Mouse (Mus musculus): Measurements from ENCODE around the gene Kcnj6.
"Not testable (repeated sequence)": the region's sequence is repeated elsewhere in the genome, so short reads cannot be mapped to it uniquely, and the experiment has no call there.

Gene Kcnj6

DNA sequence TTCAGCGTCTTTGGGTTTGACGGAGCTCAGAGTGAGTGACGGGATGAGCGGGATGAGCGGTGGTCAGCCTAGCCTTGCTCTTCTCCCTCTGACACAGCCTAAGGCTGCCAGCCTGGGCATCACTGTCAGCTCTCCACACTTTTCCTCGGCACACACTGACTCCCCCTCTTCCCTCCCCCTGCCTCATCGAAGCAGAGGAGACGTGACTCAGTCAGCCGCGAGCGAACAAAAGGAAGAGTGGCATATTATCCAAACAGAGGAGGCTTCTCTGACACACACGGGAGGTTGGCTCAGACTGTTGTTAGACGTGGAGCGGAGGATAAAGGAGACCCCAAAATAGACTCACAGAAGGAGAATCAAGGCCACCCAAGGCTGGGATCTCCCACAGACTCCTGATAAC lies 147.1 kb downstream of the Kcnj6 start:
- DNase-seq (ENCODE audit: low spot score): no peak

DNA sequence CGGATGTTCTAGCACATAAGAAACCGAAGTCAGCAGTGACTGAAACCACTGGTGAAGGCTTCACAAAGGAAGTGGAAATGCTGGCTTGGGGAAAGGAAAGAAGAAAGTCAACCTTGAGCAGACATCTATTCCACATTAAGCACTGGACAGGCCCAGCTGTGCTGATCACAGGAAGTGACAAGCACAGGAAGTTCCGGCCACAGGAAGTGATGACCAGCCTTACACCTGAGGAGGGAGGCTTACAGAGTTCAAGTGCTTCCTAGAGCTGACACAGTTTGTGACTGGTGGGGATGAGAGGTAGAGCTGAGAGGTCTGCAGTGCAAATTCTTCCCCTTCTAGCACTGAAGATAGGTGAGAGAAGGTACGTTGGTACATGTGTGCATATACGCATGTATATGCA lies 151.5 kb downstream of the Kcnj6 start:
- no peak for DNase-seq (ENCODE audit: low spot score)

DNA sequence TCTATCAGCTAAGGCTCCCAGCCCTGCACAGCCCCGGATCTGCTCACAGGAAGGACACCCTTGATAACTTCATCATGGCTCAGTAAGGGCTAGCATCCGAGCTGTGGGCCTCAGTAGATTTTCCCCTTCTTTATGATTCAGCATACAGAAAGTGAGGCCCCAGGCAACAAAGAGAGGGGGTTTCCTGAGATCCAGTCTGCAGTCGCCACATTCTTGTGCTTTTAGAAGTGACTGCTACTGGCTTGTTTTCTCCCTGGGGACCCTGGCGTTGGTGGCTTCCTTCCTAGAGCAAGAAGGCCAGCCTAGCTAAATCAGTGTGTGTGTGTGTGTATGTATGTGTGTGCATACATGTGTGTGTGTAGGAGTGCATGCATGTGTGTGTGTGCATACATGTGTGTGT lies 152.7 kb downstream of the Kcnj6 start:
- no peak for DNase-seq (ENCODE audit: low spot score)

DNA sequence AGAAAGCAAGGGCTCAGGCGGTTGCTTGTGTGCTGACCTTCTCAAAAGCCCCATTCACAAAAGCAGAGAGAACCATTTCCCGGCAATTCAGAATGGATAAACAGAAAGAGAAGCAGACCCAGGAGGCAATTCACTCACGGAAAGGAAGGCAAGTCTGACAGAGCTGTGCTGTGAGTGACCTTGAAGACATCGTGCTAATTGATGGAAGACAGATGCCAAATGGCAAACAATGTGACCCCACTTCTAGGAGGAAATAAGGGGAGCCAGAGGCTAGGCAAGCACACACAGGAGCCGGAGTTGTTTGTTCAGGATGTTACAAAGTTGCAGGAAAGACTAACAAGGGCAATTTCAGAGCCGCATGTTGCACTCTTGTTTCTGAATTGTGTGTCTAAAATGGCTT lies 158.1 kb downstream of the Kcnj6 start:
- no peak for DNase-seq (ENCODE audit: low spot score)

DNA sequence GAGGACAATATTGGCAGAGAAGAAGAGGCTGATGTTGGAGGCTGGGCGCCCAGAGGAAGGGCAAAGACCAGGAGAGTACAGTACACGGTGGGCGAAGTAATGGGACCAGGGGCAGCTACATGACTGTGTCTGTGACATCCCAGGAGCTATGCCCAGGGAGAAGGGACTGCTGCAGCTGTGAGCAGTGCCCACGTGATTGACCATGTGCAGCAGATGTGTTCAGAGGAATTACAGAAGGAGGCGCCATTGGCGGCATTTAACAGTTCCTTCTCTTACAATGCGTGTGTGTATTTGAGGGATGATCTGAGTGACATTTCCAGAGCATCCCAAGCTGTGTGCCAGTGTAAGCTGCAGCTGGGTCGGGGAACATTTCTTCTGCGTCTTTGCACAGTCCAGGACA lies 159.6 kb downstream of the Kcnj6 start:
- no peak for DNase-seq (ENCODE audit: low spot score)

DNA sequence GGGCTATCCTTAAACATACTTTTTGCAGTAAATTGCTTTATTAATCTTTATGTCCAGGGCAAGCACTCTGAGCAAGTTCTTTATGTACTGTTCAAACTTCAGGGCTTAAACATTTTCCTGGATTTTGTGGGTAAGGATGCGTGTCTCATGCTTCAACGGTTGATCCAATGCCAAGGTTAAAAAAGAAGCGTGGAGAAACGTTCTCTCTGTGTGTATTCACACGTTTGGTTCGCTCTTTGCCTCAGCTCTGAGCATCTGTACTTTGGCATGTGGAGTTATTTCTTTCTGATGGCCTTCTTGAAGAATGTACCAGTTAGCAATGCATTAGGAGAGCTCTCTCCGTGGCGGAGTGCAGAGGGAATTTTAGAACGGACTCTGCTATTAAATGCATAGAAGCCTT lies 163.0 kb downstream of the Kcnj6 start:
- no peak for DNase-seq (ENCODE audit: low spot score)

DNA sequence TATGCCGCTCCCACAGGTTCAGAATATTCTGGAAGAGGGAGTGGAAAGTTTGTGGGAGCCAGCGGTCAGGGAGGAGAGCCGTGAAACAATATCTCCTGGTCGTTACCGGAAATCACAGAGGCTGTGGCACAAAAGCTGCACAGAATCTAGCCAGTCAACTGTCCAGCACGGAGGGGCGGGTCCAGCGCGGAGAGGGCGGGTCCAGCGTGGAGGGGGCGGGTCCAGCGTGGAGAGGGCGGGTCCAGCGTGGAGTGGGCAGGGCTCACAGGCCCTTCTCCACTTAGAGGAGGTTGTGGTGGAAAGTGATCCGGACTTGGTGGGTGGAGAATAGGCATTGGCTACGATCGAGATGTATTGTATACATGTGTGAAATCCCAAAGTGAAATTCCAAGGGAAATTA lies 169.3 kb downstream of the Kcnj6 start:
- no peak for DNase-seq (ENCODE audit: low spot score)

DNA sequence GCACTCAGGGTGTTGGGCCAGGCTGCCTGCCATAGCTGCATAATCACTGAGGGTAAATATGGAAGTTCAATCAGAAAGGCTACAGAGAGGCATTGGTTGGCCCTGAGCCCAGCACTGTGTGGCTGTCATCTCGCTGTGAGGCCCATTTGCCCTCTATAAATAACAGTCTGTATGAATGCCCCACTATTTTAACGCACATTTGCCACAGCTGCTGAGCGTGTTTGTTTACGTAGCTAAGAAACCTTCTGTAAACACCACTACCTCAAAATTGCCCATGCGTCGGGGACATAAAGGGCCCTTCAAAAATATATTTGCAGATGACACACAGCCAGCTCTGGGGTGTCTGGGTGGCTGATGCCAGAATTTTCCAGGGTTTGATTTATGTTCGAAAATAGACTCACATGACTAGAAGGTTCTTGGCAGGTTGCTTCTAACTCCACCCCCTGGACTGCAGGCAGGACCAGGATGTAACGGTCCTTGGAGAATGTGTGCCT lies 170.4 kb downstream of the Kcnj6 start:
- DNase-seq (ENCODE audit: low spot score): no peak

DNA sequence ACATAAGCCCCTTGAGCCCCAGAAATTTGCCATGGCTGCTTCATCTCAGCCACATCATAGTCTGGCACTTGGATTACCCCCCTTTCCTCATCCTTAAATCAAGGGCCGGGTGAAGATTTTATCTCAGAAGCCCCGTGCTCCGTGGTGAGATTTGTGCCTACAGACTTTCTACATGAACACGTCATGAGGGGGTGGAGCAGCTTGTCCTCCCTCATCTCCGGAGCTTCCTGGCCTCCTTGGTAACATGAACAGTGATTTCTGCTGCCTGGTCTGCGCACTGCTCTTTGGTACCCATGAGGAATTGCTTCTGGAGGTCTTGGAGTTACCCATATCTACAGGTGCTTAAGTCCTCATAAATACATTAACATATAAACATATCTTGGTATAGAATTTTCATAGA lies 172.2 kb downstream of the Kcnj6 start:
- DNase-seq (ENCODE audit: low spot score): no peak

DNA sequence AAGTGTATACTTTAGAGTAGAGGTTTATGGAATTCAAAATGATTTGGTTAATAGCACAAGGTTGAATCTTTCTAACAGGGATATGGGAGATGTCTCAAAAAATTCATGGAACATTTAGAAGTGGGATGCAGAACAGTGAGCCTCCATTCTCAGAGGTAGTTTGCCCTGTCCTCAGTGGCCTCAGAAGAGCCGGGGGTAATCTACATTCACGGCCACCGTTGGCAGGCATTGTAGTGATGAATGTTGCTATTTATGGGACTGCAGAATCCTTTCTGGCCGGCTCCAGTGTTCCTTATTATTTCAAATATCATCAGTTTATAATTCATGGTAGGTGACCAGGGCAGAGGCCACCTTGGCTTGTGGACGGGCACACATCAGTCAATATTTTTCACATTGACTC lies 174.9 kb downstream of the Kcnj6 start:
- DNase-seq (ENCODE audit: low spot score): no peak

DNA sequence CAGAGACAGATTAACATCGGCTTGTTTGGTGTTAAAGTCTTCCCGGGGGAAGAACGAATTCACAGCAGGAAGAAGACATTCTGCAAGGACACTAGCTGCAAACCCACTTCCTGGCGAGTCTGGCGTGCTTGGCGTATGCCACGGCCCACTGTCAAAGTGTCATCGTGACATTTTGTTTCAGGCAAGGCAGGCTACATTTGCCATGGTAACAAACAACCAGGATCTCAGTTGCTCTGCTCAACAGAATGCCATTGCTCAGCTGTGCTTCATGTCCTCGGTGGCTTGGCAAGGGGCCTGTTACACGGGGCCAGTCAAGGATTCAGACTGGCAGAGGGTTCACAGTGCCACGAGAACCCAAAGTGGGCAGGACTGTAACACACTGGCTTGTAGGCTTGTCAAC lies 175.9 kb downstream of the Kcnj6 start:
- DNase-seq (ENCODE audit: low spot score): no peak

DNA sequence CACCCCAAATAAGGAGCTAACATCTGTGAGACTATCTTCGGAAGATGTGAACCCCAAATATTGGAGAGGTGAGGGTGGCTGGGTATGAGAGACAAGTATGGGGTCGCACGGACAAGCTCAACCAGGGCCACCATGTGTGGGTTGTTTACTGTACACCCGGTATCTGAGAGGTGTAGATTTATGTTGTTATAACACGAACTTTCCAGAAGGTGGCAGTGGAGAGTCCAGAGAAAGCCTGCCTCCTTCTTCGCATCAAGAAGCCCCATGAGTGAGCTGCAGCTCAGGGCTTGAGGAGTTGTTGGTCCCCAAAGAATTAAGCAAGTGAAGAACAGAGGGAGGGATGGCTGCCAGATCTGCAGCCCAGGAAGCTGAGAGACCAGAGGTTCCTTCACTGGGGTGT lies 181.1 kb downstream of the Kcnj6 start:
- peak; percentile 8 for DNase-seq (ENCODE audit: low spot score)

DNA sequence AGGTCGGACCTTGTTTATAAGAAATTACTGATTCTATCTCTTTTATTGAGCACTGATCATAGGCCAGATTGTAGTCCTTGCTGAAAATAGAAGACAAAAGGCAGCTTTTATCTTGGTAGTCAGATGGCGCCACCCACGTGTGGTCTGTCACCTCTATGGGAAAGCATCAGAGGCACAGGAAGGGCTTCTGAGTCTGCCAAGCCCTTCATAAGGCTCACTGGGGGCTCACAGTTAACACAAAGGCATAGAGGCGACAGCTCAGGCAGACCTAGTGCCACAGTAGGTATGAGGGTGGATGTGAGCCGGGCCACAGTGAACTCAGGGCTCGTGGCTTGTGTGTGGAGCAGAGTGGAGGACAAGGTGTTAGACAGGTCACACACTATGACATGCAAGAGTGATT lies 181.6 kb downstream of the Kcnj6 start:
- DNase-seq (ENCODE audit: low spot score): no peak

DNA sequence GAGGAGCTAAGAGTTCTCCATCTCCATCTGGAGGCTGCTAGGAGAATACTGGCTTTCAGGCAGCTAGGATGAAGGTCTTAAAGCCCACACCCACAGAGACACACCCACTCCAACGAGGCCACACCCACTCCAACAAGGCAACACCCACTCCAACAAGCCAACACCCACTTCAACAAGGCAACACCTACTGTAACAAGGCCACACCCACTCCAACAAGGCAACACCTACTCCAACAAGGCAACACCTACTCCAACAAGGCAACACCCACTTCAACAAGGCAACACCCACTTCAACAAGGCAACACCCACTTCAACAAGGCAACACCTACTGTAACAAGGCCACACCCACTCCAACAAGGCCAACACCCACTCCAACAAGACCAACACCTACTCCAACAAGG lies 188.2 kb downstream of the Kcnj6 start:
- DNase-seq (ENCODE audit: low spot score): not testable (repeated sequence)

DNA sequence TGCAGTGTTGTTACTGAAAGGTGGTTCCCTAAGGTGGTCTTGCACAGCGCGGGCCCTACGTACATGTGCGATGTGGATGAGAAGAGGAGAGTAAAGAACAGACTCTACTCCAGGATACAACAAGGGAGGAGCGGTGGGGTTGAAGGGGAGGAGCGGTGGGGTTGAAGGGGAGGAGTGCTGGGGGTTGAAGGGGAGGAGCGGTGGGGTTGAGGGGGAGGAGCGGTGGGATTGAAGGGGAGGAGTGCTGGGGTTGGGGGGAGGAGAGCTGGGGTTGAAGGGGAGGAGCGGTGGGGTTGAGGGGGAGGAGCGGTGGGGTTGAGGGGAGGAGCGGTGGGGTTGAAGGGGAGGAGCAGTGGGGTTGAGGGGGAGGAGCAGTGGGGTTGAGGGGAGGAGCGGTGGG lies 199.3 kb downstream of the Kcnj6 start:
- no peak for DNase-seq (ENCODE audit: low spot score)

DNA sequence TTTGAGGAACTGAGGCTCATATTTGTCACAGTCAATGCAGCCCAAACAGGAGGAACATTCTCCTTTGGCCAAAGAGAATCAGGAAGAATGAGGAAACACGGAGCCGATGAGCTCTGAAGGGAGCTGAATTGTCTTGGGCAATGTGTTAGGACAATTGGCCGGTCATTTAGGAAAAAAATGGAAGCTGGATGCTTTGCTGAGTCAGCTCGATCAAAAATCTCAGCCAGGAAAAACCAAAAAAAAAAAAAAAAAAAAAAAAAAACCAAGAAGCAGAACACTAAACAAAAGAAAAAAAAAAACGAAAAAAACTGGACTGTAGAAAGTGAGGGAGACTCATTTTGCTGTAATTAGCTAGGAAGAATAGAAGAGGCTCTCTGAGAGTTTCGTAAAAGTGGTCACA lies 200.1 kb downstream of the Kcnj6 start:
- DNase-seq (ENCODE audit: low spot score): no peak

DNA sequence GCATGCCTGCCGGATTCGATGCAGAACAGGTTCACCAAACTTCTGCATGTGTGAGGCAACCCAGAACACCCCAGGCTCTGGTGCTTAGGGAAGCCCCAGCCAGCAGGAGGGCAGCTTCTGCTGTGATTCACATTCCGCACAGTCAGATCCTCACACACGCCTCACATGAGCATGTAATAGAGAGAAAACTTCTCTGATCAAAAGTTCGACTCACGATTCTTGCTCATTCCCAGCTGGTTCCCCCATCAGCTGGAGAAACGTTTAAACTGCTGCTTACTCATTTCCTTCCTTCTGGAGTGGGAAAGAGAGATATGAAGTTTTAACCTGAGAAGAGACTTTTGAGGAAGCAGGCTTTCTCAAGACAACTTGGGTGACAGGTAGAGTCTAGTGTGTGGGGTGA lies 204.5 kb downstream of the Kcnj6 start:
- no peak for DNase-seq (ENCODE audit: low spot score)

DNA sequence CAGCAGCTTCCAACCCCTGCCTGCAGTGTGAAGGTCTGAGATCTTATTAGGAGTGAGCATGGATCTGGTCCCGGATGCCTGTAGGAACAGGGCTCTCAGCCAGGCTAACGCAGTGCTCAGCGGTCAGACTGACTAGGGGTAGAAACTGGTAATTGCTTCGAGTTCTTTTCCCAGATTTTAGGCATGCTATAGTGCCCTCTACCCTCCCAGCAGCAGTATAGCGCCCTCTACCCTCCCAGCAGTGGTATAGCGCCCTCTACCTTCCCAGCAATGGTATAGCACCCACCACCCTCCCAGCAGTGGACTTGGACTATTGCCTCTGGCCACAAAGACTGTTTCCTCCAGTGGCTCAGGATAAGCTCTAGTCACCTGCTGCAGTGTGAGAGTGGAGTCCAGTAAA lies 207.5 kb downstream of the Kcnj6 start:
- no peak for DNase-seq (ENCODE audit: low spot score)

DNA sequence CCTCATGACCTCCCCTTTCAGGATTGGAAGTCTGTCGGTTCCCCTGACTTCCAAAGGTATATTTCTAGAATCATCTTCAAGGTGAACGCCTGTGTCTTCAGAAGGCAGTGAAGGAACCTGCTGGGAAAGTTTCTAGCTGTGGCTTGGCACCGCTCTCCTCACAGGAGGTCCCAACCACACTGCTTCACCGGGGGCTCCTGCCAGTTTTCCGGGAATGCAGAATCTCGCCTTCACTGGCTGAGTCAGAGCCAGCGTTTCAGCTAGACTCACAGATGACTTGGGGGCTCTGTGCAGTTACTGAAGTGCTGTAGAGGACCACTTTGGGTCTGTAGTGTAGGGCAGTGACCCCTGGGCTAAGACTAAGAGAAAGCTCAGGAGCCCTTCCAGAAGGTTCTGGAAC lies 208.8 kb downstream of the Kcnj6 start:
- DNase-seq (ENCODE audit: low spot score): no peak

DNA sequence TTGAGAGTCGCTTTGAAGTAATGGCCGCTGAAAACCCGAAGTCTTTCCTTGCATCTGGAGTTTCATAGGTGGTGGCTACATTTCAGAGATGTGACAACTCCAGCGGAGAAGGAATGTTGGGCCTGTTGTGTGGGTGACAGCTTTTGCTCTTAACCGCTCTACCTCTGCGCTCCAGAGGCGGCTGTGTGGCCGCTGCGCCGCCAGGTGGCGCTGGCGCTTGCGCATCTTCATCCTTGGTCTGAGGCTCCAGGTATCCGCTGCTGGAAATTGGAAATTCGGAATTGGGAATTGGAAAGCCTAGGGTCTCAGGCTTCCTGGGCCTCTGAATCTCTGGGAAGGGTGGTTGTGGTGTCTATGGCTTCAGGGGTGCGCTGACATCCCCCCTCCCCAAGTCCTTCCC lies 209.3 kb downstream of the Kcnj6 start:
- DNase-seq (ENCODE audit: low spot score): peak; percentile 41

DNA sequence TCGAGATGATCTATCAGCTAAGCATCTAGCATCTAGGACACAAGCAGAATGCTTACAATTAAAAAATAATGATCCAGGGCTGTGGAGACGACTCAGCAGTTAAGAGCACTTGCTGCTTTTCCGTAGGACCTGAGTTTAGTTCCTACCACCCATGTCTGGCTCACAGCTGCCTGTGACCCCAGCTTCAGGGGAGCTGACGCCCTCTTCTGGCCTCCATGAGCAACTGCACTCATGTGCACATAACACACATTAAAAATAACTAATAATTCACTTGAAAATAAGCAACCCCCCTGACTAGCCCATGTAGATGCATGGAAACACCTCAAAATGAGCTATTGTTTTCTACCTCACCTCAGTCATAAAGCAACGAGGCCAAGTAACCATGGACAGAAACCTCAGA lies 211.6 kb downstream of the Kcnj6 start:
- DNase-seq (ENCODE audit: low spot score): no peak

DNA sequence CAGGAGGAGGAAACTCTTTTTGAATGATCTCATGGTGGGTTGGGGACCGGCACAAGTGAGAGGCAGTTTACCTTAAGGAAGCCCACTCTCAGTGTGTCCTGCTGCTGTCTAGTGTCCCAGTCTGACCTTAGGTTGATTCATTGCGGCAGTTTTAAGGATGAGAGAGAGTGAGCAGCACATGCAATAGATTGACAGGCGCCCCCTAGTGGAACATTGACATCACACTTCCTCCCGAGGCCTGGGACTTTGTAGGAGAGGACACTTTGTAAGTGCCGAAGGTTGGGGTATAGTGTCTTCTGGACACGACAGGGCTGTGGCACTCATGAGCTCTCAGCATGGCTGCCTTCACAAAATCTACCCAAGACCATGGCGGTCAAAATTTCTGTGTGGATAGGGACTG lies 213.8 kb downstream of the Kcnj6 start:
- DNase-seq (ENCODE audit: low spot score): no peak

DNA sequence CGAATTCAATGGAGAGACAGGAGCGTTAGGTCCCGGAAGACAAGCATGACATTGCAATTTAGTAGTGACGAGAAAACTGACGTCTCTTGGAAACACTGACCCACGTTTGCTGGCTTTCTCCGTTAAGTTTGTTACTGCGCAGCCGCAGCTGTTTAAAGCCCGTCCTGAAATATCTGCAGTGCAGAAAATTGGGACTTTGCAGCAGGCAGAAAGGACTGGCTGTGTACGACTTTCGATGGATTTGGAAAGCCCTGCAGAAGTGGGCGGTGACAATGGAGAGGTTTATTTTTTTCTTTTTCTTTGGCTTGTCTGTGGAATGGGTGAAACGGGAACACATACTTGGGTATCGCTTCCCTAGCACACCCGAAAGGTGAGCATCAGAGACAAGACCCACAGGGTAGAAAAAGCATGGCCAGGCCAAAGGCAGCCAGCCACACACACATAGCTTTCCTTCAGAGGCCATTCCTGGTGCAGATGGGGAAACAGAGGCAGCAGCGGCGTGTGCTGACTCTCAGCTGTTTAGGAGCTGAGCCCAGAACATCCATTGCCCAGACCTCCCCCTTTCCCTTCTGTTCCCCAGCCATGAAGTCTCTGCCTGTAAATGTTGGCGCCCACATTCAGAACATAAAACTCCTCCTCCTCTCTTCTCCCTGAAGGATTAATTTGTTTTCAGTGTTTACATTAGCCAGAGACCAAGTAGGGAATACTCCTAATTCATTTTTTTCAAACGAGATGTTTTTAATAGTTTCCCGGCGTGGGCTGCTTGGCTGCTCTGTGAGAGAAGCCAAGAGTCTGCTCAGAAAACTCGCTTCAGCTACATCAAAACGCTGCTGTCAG lies 215.2 kb downstream of the Kcnj6 start:
- no peak for DNase-seq (ENCODE audit: low spot score)

DNA sequence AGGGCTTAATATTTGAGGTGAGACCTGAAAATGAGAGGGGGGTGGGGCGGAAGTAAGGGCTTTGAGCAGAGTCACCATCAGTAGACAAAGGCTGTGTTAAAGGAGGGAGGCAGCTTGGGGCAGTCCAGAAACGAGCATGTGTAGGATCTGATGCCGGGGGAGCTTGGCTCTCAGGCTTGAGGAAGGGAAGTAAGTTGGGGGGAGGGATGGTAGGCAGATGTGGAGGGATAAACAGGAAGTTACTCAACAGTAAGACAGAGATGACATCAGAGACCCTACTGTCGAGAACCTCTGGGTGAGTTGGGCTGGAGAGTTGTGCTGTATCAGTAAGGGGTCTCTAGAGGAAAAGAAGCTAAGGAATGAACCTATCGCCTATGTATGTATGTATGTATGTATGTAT lies 223.6 kb downstream of the Kcnj6 start:
- no peak for DNase-seq (ENCODE audit: low spot score)
